Mouse (Mus musculus) liver, postnatal 0 days (tissue): Measurements from ENCODE around the gene Kbtbd13.

ENCODE experiments used
- CTCF ChIP-seq: sonication (generic); IDR thresholded peaks from 2 replicates; pipeline ENCODE4 v1.5.1; 2016; ENCODE audit warnings: antibody characterized with exemption, low read depth
- EP300 ChIP-seq: IDR thresholded peaks from 2 replicates; pipeline ENCODE4 v1.6.1; 2016; ENCODE audit warnings: antibody characterized with exemption, low read depth, mild to moderate bottlenecking

- TF ChIP-seq CTCF (no peak), EP300 (no peak)
Observed at GRCm38 (mm10) chr9:65339146-65339545, 52.3 kb downstream of the Kbtbd13 start.
